Mouse (Mus musculus): Measurements from ENCODE around the gene Elovl7. TPM values are rescaled to one million over a fixed set of nuclear protein-coding genes. Genes with fewer than 3 reads are reported as not detected.
A peak's percentile ranks its signal among the peaks of the same experiment; 100 is the strongest.

Elovl7 gene
- polyA plus RNA-seq, 1 experiment from 2014 or later: 24.6 TPM

GRCm38 (mm10) chr13:108215231-108215780 is 1.1 kb downstream of the Elovl7 start:
- H3K9me3 ChIP-seq (ENCODE audit: control insufficient read depth, low read depth, low read length): no peaks in the 10 kb centered on the region
- peaks cover 2% of the 10 kb centered on the region; the same call in 1 of the 2 replicates for H3K27me3 ChIP-seq (ENCODE audit: control insufficient read depth, insufficient read depth, low read length)
- peak overlapping the region; percentile 65 for H3K4me3 ChIP-seq (ENCODE audit: low read depth, low read length)
- 0 out of 2 replicates have a peak, but pooled peaks cover 2% of the 10 kb centered on the region for H3K4me1 ChIP-seq (ENCODE audit: control insufficient read depth, insufficient read depth, low read length)
- peak overlapping the region; percentile 69; the same call in 1 of the 2 replicates for H3K9ac ChIP-seq (replicated peaks; ENCODE audit: low read depth, low read length)
- no peak overlapping the region for H3K27ac ChIP-seq (ENCODE audit: low read length)
- no peak for ATAC-seq (ENCODE audit: insufficient number of reproducible peaks, insufficient read depth, low FRiP score, low read depth)
- WGBS: 2% methylated on average over 12 of the region's 12 CpGs
- no peaks in the 10 kb centered on the region for H3K36me3 ChIP-seq (ENCODE audit: control insufficient read depth, insufficient read depth, low read length)
- H3K4me2 ChIP-seq (replicated peaks; ENCODE audit: low read depth, low read length): peak overlapping the region; percentile 98

GRCm38 (mm10) chr13:108219773-108220172 is 5.6 kb downstream of the Elovl7 start:
- no peak overlapping the region for H3K27ac ChIP-seq (ENCODE audit: low read length)
- H3K4me2 ChIP-seq (replicated peaks; ENCODE audit: low read depth, low read length): no peak overlapping the region
- ATAC-seq (ENCODE audit: insufficient number of reproducible peaks, insufficient read depth, low FRiP score, low read depth): no peak
- H3K36me3 ChIP-seq (ENCODE audit: control insufficient read depth, insufficient read depth, low read length): no peaks in the 10 kb centered on the region
- 0 out of 2 replicates have a peak, but pooled peaks cover 2% of the 10 kb centered on the region for H3K4me1 ChIP-seq (ENCODE audit: control insufficient read depth, insufficient read depth, low read length)
- H3K9ac ChIP-seq (replicated peaks; ENCODE audit: low read depth, low read length): no peak overlapping the region
- WGBS: 76% methylated on average over 7 of the region's 7 CpGs
- peaks cover 2% of the 10 kb centered on the region; the same call in 1 of the 2 replicates for H3K27me3 ChIP-seq (ENCODE audit: control insufficient read depth, insufficient read depth, low read length)
- H3K4me3 ChIP-seq (ENCODE audit: low read depth, low read length): no peak overlapping the region
- H3K9me3 ChIP-seq (ENCODE audit: control insufficient read depth, low read depth, low read length): no peaks in the 10 kb centered on the region

- WGBS: 47% methylated on average over 3 of the region's 3 CpGs
- no peaks in the 10 kb centered on the region for H3K27me3 ChIP-seq (ENCODE audit: control insufficient read depth, insufficient read depth, low read length)
- H3K27ac ChIP-seq (ENCODE audit: low read length): no peak overlapping the region
- no peak for ATAC-seq (ENCODE audit: insufficient number of reproducible peaks, insufficient read depth, low FRiP score, low read depth)
- no peak overlapping the region for H3K9ac ChIP-seq (replicated peaks; ENCODE audit: low read depth, low read length)
- no peak overlapping the region for H3K4me3 ChIP-seq (ENCODE audit: low read depth, low read length)
- no peaks in the 10 kb centered on the region for H3K9me3 ChIP-seq (ENCODE audit: control insufficient read depth, low read depth, low read length)
- no peaks in the 10 kb centered on the region for H3K4me1 ChIP-seq (ENCODE audit: control insufficient read depth, insufficient read depth, low read length)
- H3K36me3 ChIP-seq (ENCODE audit: control insufficient read depth, insufficient read depth, low read length): no peaks in the 10 kb centered on the region
- H3K4me2 ChIP-seq (replicated peaks; ENCODE audit: low read depth, low read length): no peak overlapping the region
Observed at GRCm38 (mm10) chr13:108229191-108229590, 15.0 kb downstream of the Elovl7 start.

- Histone ChIP-seq H3K27ac (ENCODE audit: low read length) (0 out of 2 replicates have a peak overlapping the region, but pooled peaks have one; percentile 27), H3K36me3 (ENCODE audit: control insufficient read depth, insufficient read depth, low read length) (no peaks in the 10 kb centered on the region), H3K27me3 (ENCODE audit: control insufficient read depth, insufficient read depth, low read length) (no peaks in the 10 kb centered on the region), H3K9me3 (ENCODE audit: control insufficient read depth, low read depth, low read length) (no peaks in the 10 kb centered on the region), H3K9ac (replicated peaks; ENCODE audit: low read depth, low read length) (no peak overlapping the region), H3K4me3 (ENCODE audit: low read depth, low read length) (no peak overlapping the region), H3K4me1 (ENCODE audit: control insufficient read depth, insufficient read depth, low read length) (no peaks in the 10 kb centered on the region), H3K4me2 (replicated peaks; ENCODE audit: low read depth, low read length) (no peak overlapping the region)
- ATAC-seq (ENCODE audit: insufficient number of reproducible peaks, insufficient read depth, low FRiP score, low read depth): peak; percentile 51
- 77% methylated on average over 6 of the region's 6 CpGs for WGBS
Observed at GRCm38 (mm10) chr13:108229634-108230330, 15.6 kb downstream of the Elovl7 start.

DNA sequence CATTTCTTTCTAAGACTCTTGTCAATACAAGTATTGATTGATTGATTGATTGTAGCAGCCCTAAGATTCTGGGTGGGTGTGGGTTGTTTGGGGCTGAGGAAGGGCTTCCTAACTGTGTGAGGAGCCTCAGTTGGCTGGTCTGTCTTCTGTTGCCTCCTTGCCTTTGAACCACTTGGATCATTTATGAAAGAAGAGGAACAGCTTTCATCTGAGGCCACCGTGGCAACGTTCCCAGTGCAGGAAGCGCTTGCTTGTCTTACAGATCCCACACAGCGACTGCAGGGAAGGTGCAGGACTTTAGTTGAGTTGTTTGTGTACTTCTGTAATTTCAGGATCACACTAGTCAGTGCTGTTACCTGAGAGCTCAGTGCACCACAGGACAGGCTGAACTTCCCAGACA is 25.8 kb downstream of the Elovl7 start:
- Histone ChIP-seq H3K27me3 (ENCODE audit: control insufficient read depth, insufficient read depth, low read length) (no peaks in the 10 kb centered on the region), H3K27ac (ENCODE audit: low read length) (no peak overlapping the region), H3K4me2 (replicated peaks; ENCODE audit: low read depth, low read length) (no peak overlapping the region), H3K9me3 (ENCODE audit: control insufficient read depth, low read depth, low read length) (no peaks in the 10 kb centered on the region), H3K4me1 (ENCODE audit: control insufficient read depth, insufficient read depth, low read length) (0 out of 2 replicates have a peak, but pooled peaks cover 7% of the 10 kb centered on the region), H3K36me3 (ENCODE audit: control insufficient read depth, insufficient read depth, low read length) (no peaks in the 10 kb centered on the region), H3K4me3 (ENCODE audit: low read depth, low read length) (no peak overlapping the region), H3K9ac (replicated peaks; ENCODE audit: low read depth, low read length) (no peak overlapping the region)
- ATAC-seq (ENCODE audit: insufficient number of reproducible peaks, insufficient read depth, low FRiP score, low read depth): no peak
- WGBS: 40% methylated on average over 4 of the region's 4 CpGs

DNA sequence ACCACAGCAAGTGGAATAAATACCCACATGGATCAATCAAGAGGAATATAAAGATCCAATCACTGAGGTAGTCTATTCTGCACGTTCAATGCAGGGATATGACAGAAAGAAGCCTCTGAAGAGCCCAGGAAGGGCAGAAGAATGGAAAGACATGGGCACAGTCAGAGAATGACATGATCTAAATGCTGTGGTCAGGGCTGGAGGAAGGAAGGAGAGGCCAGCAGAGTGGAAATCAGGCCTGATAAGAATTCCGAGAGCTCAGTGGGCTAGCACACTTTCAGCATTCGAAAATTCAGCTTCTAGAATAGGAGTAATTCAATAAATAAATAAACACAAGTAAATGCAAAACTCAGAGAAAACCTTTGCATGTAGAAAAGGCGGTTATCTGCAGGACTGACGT is 27.5 kb downstream of the Elovl7 start:
- no peak overlapping the region for H3K27ac ChIP-seq (ENCODE audit: low read length)
- no peaks in the 10 kb centered on the region for H3K36me3 ChIP-seq (ENCODE audit: control insufficient read depth, insufficient read depth, low read length)
- H3K4me1 ChIP-seq (ENCODE audit: control insufficient read depth, insufficient read depth, low read length): 0 out of 2 replicates have a peak, but pooled peaks cover 7% of the 10 kb centered on the region
- H3K9me3 ChIP-seq (ENCODE audit: control insufficient read depth, low read depth, low read length): no peaks in the 10 kb centered on the region
- WGBS: 78% methylated on average over 5 of the region's 5 CpGs
- ATAC-seq (ENCODE audit: insufficient number of reproducible peaks, insufficient read depth, low FRiP score, low read depth): no peak
- no peak overlapping the region for H3K4me3 ChIP-seq (ENCODE audit: low read depth, low read length)
- H3K9ac ChIP-seq (replicated peaks; ENCODE audit: low read depth, low read length): no peak overlapping the region
- no peaks in the 10 kb centered on the region for H3K27me3 ChIP-seq (ENCODE audit: control insufficient read depth, insufficient read depth, low read length)
- no peak overlapping the region for H3K4me2 ChIP-seq (replicated peaks; ENCODE audit: low read depth, low read length)

DNA sequence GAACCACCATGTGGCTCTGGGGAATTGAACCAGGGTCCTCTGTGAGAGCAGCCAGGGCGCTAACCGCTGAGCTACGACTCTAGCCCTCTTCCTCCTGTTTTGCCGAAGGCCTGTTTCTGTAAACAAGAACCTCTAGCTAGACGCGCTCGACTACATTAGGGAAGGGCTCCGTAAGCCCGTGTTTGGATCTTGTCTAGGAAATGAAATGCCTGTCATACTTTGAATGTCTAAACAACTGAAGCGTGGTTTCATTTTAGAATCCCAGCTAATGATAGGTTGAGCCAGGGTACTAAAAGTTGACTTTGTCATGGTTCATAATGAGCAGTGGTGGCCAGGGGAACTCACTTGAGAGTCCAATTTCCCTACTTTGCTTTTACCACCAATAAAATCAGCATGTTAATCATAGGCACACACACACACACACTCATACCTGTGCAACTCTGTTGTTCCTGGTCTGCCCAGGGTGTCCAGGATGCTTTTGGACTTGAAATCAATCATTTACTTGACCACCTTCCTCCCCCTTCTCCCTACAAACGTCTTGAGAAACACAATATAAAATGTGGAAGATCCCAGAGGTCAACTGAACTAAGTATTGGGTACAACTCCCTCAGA is 31.0 kb downstream of the Elovl7 start:
- H3K4me1 ChIP-seq (ENCODE audit: control insufficient read depth, insufficient read depth, low read length): 0 out of 2 replicates have a peak, but pooled peaks cover 4% of the 10 kb centered on the region
- H3K27ac ChIP-seq (ENCODE audit: low read length): no peak overlapping the region

GRCm38 (mm10) chr13:108251106-108251505 is 36.9 kb downstream of the Elovl7 start:
- 69% methylated on average over 5 of the region's 5 CpGs for WGBS
- Histone ChIP-seq H3K27me3 (ENCODE audit: control insufficient read depth, insufficient read depth, low read length) (no peaks in the 10 kb centered on the region), H3K36me3 (ENCODE audit: control insufficient read depth, insufficient read depth, low read length) (no peaks in the 10 kb centered on the region), H3K9me3 (ENCODE audit: control insufficient read depth, low read depth, low read length) (no peaks in the 10 kb centered on the region), H3K4me2 (replicated peaks; ENCODE audit: low read depth, low read length) (no peak overlapping the region), H3K4me3 (ENCODE audit: low read depth, low read length) (no peak overlapping the region), H3K4me1 (ENCODE audit: control insufficient read depth, insufficient read depth, low read length) (no peaks in the 10 kb centered on the region), H3K9ac (replicated peaks; ENCODE audit: low read depth, low read length) (no peak overlapping the region), H3K27ac (ENCODE audit: low read length) (no peak overlapping the region)
- no peak for ATAC-seq (ENCODE audit: insufficient number of reproducible peaks, insufficient read depth, low FRiP score, low read depth)

More for the DNA sequence above, 31.0 kb downstream of the Elovl7 start:
- WGBS: 62% methylated on average over 11 of the region's 11 CpGs
- Histone ChIP-seq H3K9me3 (ENCODE audit: control insufficient read depth, low read depth, low read length) (no peaks in the 10 kb centered on the region), H3K9ac (replicated peaks; ENCODE audit: low read depth, low read length) (no peak overlapping the region), H3K36me3 (ENCODE audit: control insufficient read depth, insufficient read depth, low read length) (no peaks in the 10 kb centered on the region), H3K27me3 (ENCODE audit: control insufficient read depth, insufficient read depth, low read length) (no peaks in the 10 kb centered on the region), H3K4me3 (ENCODE audit: low read depth, low read length) (no peak overlapping the region), H3K4me2 (replicated peaks; ENCODE audit: low read depth, low read length) (no peak overlapping the region)
- no peak for ATAC-seq (ENCODE audit: insufficient number of reproducible peaks, insufficient read depth, low FRiP score, low read depth)

Measured in stomach, embryonic 14.5 days (tissue).